Mouse (Mus musculus) embryonic facial prominence, embryonic 11.5 days (tissue): Measurements from ENCODE around the gene Gm28305. TPM values are rescaled to one million over a fixed set of nuclear protein-coding genes. Genes with fewer than 3 reads are reported as not detected.

Experiments used
- ATAC-seq: fragments of 200-750 bp; cut with Nextera tagmentation; replicated peaks from 2 replicates; pipeline ENCODE4 v1.8.0; 2017; ENCODE audit warnings: low read depth; ENCODE audit not compliant: insufficient number of reproducible peaks, low FRiP score, low TSS enrichment
- DNase-seq: peaks from one replicate; pipeline ENCODE4 v3.0.0-alpha.2; 2015; ENCODE audit warnings: low spot score
- H3K27ac ChIP-seq: fragments of 300-500 bp; sonication (generic); replicated peaks from 2 replicates; pipeline ENCODE4 v1.5.1; 2014; ENCODE audit warnings: mild to moderate bottlenecking, low read depth, low read length, control low read depth
- H3K27me3 ChIP-seq: fragments of 300-500 bp; sonication (generic); 2 replicates; pipeline ENCODE4 v1.6.1; 2014; ENCODE audit warnings: mild to moderate bottlenecking, low read length, moderate library complexity, mixed read lengths; ENCODE audit not compliant: control insufficient read depth, insufficient read depth
- H3K36me3 ChIP-seq: fragments of 300-500 bp; sonication (generic); replicated peaks from 2 replicates; pipeline ENCODE4 v1.6.1; 2014; ENCODE audit warnings: low read depth, mild to moderate bottlenecking, low read length, moderate library complexity, mixed read lengths; ENCODE audit not compliant: control insufficient read depth, insufficient read depth
- H3K4me1 ChIP-seq: fragments of 300-500 bp; sonication (generic); 2 replicates; pipeline ENCODE4 v1.6.1; 2014; ENCODE audit warnings: low read length, mixed read lengths; ENCODE audit not compliant: control insufficient read depth, insufficient read depth
- H3K4me2 ChIP-seq: fragments of 300-500 bp; sonication (generic); 2 replicates; pipeline ENCODE4 v1.6.1; 2014; ENCODE audit warnings: low read depth, mild to moderate bottlenecking, control low read depth, low read length, moderate library complexity
- H3K4me3 ChIP-seq: fragments of 300-500 bp; sonication (generic); 2 replicates; pipeline ENCODE4 v1.5.1; 2014; ENCODE audit warnings: low read depth, low read length, control low read depth
- H3K9ac ChIP-seq: fragments of 300-500 bp; sonication (generic); replicated peaks from 2 replicates; pipeline ENCODE4 v1.6.1; 2014; ENCODE audit warnings: mild to moderate bottlenecking, control low read depth, low read length
- H3K9me3 ChIP-seq: fragments of 300-500 bp; sonication (generic); replicated peaks from 2 replicates; pipeline ENCODE4 v1.6.1; 2016; ENCODE audit warnings: mild to moderate bottlenecking, low read length, inconsistent platforms, mixed read lengths; ENCODE audit not compliant: control insufficient read depth
- WGBS: fragments of 180-500 bp; shearing (Covaris S2); extraction: QIAGEN DNeasy Blood & Tissue Kit; methylation state at CpG from one replicate; pipeline ENCODE4 v1.1.7; 2014; 5-methylcytosine and 5-hydroxymethylcytosine counted together
- polyA plus RNA-seq: library from polyadenylated mRNA; unstranded; fragments of >200 nt; fragmentation: Nextera tagmentation; extraction: Ambion mirVana; gene quantifications from 2 replicates; pipeline ENCODE4 v1.2.1, GENCODE M21; 2014

The Gm28305 gene
- polyA plus RNA-seq, 1 experiment from 2014 or later: not detected

DNA sequence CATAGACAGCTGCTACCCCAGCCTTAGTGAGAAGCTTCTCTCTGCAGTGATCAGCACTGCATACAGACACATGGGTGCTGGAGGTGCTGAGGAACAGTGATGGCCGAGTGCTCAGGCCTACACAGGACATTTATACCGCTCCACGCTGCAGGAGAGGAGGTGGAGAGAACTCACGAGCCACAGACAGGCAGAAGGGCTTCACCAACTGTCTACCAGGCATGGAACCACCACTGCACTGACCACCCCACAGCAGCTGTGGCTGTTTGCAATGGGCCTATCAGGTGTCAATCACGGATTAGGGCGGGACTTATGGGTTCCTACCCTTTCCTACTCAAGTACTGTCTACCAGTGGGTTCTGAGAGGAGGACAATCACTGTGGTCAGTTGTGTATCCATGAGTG is 10.6 kb downstream of the Gm28305 start:
- Histone ChIP-seq H3K27ac (no peak overlapping the region), H3K4me2 (no peak overlapping the region), H3K4me3 (no peak overlapping the region), H3K4me1 (no peaks in the 10 kb centered on the region), H3K9me3 (no peaks in the 10 kb centered on the region), H3K27me3 (no peaks in the 10 kb centered on the region), H3K9ac (no peak overlapping the region), H3K36me3 (peaks cover 3% of the 10 kb centered on the region)
- DNase-seq (no peak), ATAC-seq (no peak)
- WGBS: 92% methylated on average over 6 of the region's 6 CpGs

DNA sequence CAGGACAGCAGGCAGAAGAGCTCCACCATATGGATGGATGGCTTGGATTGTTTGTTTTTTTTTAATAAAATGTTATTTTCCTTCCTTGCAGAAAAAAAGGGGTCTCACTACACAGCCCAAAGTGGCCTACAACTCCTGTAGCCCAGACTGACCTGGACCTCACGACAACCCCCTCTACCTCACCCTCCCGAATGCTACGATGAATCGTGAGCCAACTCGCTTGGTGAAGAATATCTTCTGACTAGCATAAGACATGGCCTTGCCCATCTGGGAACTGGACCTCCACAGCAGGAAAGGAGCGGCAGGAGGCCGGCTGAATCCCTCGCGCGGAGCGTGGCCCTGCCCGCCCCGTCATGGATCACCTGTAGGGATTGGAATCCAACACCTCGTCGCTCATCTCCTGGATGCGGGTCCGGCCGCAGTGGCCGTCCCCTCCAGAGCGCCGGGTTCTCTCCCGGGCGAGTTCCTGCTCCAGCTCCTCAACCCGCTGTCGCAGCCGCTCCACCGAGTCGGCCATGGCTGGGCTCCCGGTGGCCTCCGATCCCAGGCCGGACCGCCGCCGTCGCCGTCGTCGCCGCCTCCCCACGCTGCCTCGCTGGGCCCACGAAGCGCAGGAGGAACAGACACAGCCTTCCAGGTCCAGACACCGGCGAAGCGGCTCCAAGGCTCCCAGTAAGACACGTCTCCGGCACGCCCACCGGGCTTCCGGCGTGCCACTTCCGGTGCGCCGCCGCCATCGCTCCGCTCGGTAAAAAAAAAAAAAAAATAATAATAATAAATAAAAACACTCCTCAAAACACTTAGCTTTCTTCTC is 22.2 kb downstream of the Gm28305 start, which contains the start of gene Uba5:
Gene Uba5 (minus strand): TSS at position 705 of the 814 bp plus-strand sequence.
- DNase-seq (peak; percentile 80), ATAC-seq (peak; percentile 53; the same call in 1 of the 2 replicates)
- Histone ChIP-seq H3K9me3 (no peaks in the 10 kb centered on the region), H3K4me2 (peak within 1 kb of the TSS; percentile 85), H3K4me1 (peaks cover 3% of the 10 kb centered on the region; the same call in 1 of the 2 replicates), H3K36me3 (no peaks in the 10 kb centered on the region; the same call in 1 of the 2 replicates), H3K4me3 (peak within 1 kb of the TSS; percentile 99), H3K9ac (peak within 1 kb of the TSS; percentile 84), H3K27me3 (no peaks in the 10 kb centered on the region), H3K27ac (no peak within 1 kb of the TSS)
- WGBS: under 1% methylated on average over 59 of the region's 59 CpGs

DNA sequence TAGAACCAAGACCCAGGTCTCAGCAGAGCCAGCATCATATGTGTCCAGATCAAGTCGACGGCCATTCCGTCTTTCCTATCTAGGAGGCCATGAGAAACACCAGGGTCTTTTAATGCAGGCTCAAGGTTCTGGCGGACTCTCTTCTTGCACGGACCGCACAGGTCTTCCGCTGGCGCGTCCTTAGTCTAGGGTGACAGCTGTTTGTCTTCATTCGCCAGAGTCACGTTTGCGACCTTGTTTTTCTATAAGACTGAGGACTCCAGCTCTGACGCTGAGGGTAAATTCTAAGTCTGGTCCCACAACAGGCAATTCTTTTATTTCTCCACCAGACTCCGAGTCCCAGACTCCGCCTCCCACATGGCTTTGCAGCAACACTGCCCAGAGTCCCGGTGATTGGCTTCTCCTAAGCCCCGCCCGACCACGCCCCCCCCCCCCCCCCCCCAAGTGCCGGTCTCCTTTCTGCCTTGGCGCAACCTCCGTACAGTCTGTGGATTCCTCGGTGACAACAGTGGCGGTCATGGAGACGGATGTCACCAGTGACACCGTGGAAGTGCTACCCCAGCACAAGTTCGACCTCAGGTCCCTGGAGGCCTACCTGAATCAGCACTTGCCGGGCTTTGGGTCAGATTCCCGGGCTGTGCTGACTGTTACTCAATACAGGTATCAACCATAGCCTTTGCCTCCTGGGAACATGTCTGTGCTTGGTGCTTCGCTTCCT is 22.9 kb downstream of the Gm28305 start, which contains the start of gene Acad11:
Gene Acad11 (plus strand): TSS at position 134 of the 718 bp plus-strand sequence.
- Histone ChIP-seq H3K4me1 (peaks cover 3% of the 10 kb centered on the region; the same call in 1 of the 2 replicates), H3K27me3 (no peaks in the 10 kb centered on the region), H3K4me3 (peak within 1 kb of the TSS; percentile 99), H3K9ac (peak within 1 kb of the TSS; percentile 84), H3K36me3 (no peaks in the 10 kb centered on the region), H3K9me3 (no peaks in the 10 kb centered on the region), H3K4me2 (peak within 1 kb of the TSS; percentile 85), H3K27ac (no peak within 1 kb of the TSS)
- DNase-seq (peak; percentile 88), ATAC-seq (peak; percentile 95)
- under 1% methylated on average over 30 of the region's 30 CpGs for WGBS

DNA sequence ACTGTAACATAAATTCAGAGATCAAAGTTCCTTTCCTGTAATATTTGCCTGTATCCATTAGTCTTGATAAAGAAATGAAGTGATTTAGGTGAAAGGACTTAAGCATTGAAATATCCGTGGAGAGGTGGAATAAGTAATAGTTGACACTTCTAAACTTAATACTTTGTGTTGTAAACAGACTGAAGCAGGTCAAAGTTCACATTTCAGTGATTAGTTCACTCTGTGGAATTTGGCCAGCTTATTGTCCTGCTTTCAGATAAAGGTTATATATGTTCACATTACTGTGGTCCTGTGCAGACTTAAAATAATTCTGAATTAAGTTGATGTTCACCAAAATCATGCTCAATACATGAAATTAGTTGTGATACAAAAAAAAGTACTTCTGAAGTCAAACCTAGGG is 24.1 kb downstream of the Gm28305 start:
- Histone ChIP-seq H3K9me3 (no peaks in the 10 kb centered on the region), H3K27me3 (no peaks in the 10 kb centered on the region), H3K4me3 (no peak overlapping the region), H3K9ac (no peak overlapping the region), H3K36me3 (no peaks in the 10 kb centered on the region), H3K4me2 (no peak overlapping the region), H3K27ac (no peak overlapping the region), H3K4me1 (peaks cover 3% of the 10 kb centered on the region; the same call in 1 of the 2 replicates)
- 34% methylated on average over 1 of the region's 1 CpGs for WGBS
- DNase-seq (no peak), ATAC-seq (no peak)

DNA sequence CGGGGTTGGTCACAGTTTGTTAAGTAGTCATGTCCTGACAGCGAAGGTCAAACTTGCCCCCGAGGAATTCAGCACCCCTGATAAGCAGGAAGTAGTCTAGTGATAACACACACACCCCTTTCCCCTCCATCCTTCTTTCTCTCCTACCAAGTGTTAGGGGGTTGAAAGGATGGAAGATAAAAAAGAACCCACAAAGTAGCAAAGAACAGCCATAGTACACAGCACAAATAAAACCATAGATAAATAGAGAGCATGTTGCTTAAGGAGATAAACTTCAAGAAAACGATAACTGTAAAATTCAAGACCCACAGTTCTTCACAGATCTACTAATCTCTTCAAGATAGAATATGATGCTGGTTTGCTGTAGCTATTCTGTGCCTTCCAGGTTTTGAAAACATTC is 29.8 kb downstream of the Gm28305 start:
- Histone ChIP-seq H3K4me3 (no peak overlapping the region), H3K27me3 (no peaks in the 10 kb centered on the region), H3K9me3 (no peaks in the 10 kb centered on the region), H3K36me3 (no peaks in the 10 kb centered on the region), H3K9ac (no peak overlapping the region), H3K4me2 (no peak overlapping the region), H3K27ac (no peak overlapping the region), H3K4me1 (no peaks in the 10 kb centered on the region)
- ATAC-seq: no peak
- no peak for DNase-seq
- WGBS: 78% methylated on average over 4 of the region's 4 CpGs

DNA sequence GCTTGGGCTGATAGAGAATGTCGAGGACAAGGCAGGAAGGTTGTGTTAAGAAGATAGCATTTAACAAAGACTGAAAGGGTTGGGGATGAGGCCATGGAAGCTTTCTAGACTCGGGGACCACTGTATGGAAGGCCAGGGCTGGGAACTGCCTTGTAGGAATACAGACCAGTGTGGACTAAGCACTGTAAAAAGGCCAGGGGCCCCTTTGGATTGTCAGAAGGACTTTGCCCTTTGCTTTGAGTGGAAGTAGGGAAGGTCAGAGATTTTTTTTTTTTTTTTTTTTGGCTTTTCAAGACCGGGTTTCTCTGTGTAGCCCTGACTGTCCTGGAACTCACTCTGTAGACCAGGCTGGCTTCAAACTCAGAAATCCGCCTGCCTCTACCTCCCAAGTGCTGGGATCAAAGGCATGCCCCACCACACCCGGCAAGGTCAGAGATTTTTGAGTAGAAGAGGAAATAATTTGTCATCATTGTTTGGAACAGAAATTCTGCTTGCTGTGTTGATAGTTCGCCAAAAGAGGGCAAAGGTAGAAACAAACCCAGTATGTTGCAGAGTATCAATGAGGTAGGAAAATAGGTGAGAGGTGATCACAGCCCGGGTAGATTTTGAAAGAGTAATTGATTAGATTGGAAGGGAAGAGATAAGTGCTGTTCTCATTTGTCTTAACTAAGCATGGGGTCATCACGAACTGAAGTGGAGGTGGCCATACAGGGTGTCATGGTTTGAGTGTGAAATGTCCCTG is 30.6 kb downstream of the Gm28305 start:
- WGBS: 82% methylated on average over 8 of the region's 8 CpGs
- no peaks in the 10 kb centered on the region for H3K27me3 ChIP-seq
- H3K4me3 ChIP-seq: no peak overlapping the region
- no peak overlapping the region for H3K9ac ChIP-seq
- DNase-seq (no peak), ATAC-seq (no peak)
- H3K4me2 ChIP-seq: no peak overlapping the region
- H3K9me3 ChIP-seq: no peaks in the 10 kb centered on the region
- H3K4me1 ChIP-seq: no peaks in the 10 kb centered on the region
- no peaks in the 10 kb centered on the region for H3K36me3 ChIP-seq
- H3K27ac ChIP-seq: no peak overlapping the region

DNA sequence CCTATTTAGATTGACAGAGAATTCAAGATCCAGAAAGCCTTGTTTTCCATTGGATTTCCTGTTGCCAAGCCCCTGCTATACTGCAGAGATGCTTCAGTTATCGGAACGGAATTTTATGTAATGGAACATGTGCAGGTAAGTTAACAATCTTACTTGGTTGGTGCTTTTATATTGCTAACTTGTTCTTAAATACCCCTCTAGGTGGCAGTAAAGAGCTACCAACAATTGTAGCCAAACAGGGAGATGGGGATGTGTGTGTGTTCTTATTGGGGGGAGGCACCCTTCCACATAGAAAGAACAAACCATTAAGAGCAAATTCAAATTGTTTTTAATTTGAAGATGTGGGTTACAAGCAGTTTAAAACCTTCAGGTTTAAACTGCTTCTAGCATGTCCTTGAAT is 35.3 kb downstream of the Gm28305 start:
- 59% methylated on average over 2 of the region's 2 CpGs for WGBS
- Histone ChIP-seq H3K36me3 (no peaks in the 10 kb centered on the region), H3K27me3 (no peaks in the 10 kb centered on the region), H3K4me2 (no peak overlapping the region), H3K9me3 (no peaks in the 10 kb centered on the region), H3K4me3 (no peak overlapping the region), H3K4me1 (no peaks in the 10 kb centered on the region), H3K9ac (no peak overlapping the region), H3K27ac (no peak overlapping the region)
- DNase-seq (peak; percentile 57), ATAC-seq (no peak)
